Mouse (Mus musculus): ENCODE results near the gene Osbpl6.

DNA sequence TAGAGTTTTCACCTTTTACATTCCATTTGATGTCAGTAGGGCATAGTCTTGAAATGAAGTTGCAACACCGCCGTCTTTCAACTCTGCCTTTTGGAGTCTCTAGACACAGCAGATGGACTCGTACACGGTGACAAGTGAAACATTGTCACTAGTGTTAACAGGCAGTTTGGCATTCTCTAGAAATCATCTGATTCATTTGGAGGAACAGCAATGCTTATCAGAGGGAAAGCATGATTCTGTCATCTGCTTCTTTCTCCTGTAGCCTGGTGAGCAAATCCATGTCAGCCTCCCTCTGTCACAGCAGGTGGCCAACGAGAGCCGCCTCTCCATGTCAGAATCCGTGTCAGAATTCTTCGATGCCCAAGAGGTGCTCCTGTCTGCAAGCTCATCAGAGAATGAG lies 172.6 kb downstream of the Osbpl6 start:
- TF ChIP-seq CTCF (IDR thresholded peaks at IDR 0.05; ENCODE audit: insufficient read depth, low read length) (no peak), POLR2A (IDR thresholded peaks at IDR 0.05; ENCODE audit: borderline replicate concordance, extremely low read depth, low read depth, low read length) (no peak)
